Mouse (Mus musculus): ENCODE measurements around the gene Ptges2.

GRCm38 (mm10) chr2:32420647-32421046 lies 25.0 kb downstream of the Ptges2 start:
- TF ChIP-seq POLR2A (IDR thresholded peaks at IDR 0.05; ENCODE audit: control insufficient read depth in 1 of 2, insufficient read depth in 1 of 2, low read depth in 1 of 2, low read length in 2 of 2, poor library complexity in 1 of 2) (no peak), NRF1 (IDR thresholded peaks at IDR 0.05; ENCODE audit: insufficient read depth, low read depth, low read length, poor library complexity, severe bottlenecking) (no peak), EP300 (IDR thresholded peaks at IDR 0.05; ENCODE audit: low read depth in 1 of 2, low read length in 2 of 2) (no peak), NELFE (IDR thresholded peaks at IDR 0.05; ENCODE audit: low read depth, low read length) (no peak), MAX (IDR thresholded peaks at IDR 0.05; ENCODE audit: low read length) (no peak), ELF1 (IDR thresholded peaks at IDR 0.05; ENCODE audit: low read depth, low read length) (no peak), SIN3A (IDR thresholded peaks at IDR 0.05; ENCODE audit: low read length) (no peak), TAL1 (IDR thresholded peaks at IDR 0.05; ENCODE audit: low read length) (no peak), CTCF (IDR thresholded peaks at IDR 0.05 in 2 of 3, conservative IDR thresholded peaks at IDR 0.05 in 1 of 3; ENCODE audit: control insufficient read depth in 1 of 3, insufficient read depth in 1 of 3, low read depth in 2 of 3, low read length in 3 of 3, poor library complexity in 1 of 3, severe bottlenecking in 1 of 3) (no peak), TCF12 (IDR thresholded peaks at IDR 0.05; ENCODE audit: low read depth, low read length) (no peak), MEF2A (IDR thresholded peaks at IDR 0.05; ENCODE audit: extremely low read depth, insufficient replicate concordance, low read depth, low read length, poor library complexity, severe bottlenecking) (no peak)

All from MEL (cell line).